Mouse (Mus musculus) heart, adult 11 months (tissue): Measurements from ENCODE around the gene Atf7ip.

Experiments used
- DNase-seq: peaks from one replicate; pipeline ENCODE4 v3.0.0; 2022

The Atf7ip gene

GRCm38 (mm10) chr6:136653331-136653730, 147.4 kb downstream of the Atf7ip start:
- no peak for DNase-seq

- no peak for DNase-seq
Measured at GRCm38 (mm10) chr6:136654470-136654869, 148.5 kb downstream of the Atf7ip start.

GRCm38 (mm10) chr6:136655786-136656185, 149.8 kb downstream of the Atf7ip start:
- no peak for DNase-seq

GRCm38 (mm10) chr6:136658303-136658702, 152.3 kb downstream of the Atf7ip start:
- DNase-seq: no peak

- DNase-seq: no peak
Measured at GRCm38 (mm10) chr6:136659226-136659625, 153.3 kb downstream of the Atf7ip start.
